Mouse (Mus musculus) left cerebral cortex, postnatal 14 days (tissue): ENCODE data around the gene Rnf26. TPM values are rescaled to one million over a fixed set of nuclear protein-coding genes. Genes with fewer than 3 reads are reported as not detected.
"Not testable (repeated sequence)": the region's sequence is repeated elsewhere in the genome, so short reads cannot be mapped to it uniquely, and the experiment has no call there.

Source experiments
- DNase-seq, 2 experiments: peaks; one replicate each; pipeline ENCODE4 v3.0.0; 2021 to 2022; ENCODE audit warnings: low spot score in 2 of 2, mixed read lengths in 1 of 2
- intact Hi-C: fragments of 180-260 bp; cut with DNase I; formaldehyde crosslinking; loops from one replicate; pipeline ENCODE4 v1.15.1; 2025
- total RNA-seq, 2 experiments: library from RNA; stranded (reverse); gene quantifications; 2 replicates each; pipeline ENCODE4 v1.2.3; 2021

Rnf26 gene
- total RNA-seq, 2 experiments from 2014 or later, result 28.1 to 31.9 TPM

GRCm38 (mm10) chr9:44127351-44127801 lies 14.1 kb upstream of the Rnf26 start:
- intact Hi-C loops, result loop anchor here (10.0 kb wide), 2 partner anchors 107 to 267 kb away; partner anchors contain the start of genes Cbl and Slc37a4
- DNase-seq, result no peak

GRCm38 (mm10) chr9:44126746-44127145 lies 13.4 kb upstream of the Rnf26 start:
- DNase-seq, result no peak
- intact Hi-C loops, result loop anchor here (10.0 kb wide), 2 partner anchors 108 to 268 kb away; partner anchors contain the start of genes Cbl and Slc37a4

- intact Hi-C loops, result loop anchor here (10.0 kb wide), 2 partner anchors 109 to 269 kb away; partner anchors contain the start of genes Cbl and Slc37a4
- DNase-seq, result peak; percentile 94
Measured at GRCm38 (mm10) chr9:44125546-44126428, 12.5 kb upstream of the Rnf26 start.

- no peak for DNase-seq
- intact Hi-C loops, result loop anchor here (10.0 kb wide), 2 partner anchors 110 to 270 kb away; partner anchors contain the start of genes Cbl and Slc37a4
Measured at GRCm38 (mm10) chr9:44125026-44125425, 11.7 kb upstream of the Rnf26 start.

GRCm38 (mm10) chr9:44124317-44124716 lies 11.0 kb upstream of the Rnf26 start:
- intact Hi-C loops, result loop anchor here (10.0 kb wide), 2 partner anchors 110 to 270 kb away; partner anchors contain the start of genes Cbl and Slc37a4
- no peak for DNase-seq

- no peak for DNase-seq
- intact Hi-C loops, result loop anchor here (10.0 kb wide), 2 partner anchors 115 to 275 kb away; partner anchors contain the start of genes Cbl and Slc37a4
Measured at GRCm38 (mm10) chr9:44119948-44120465, 6.7 kb upstream of the Rnf26 start.

GRCm38 (mm10) chr9:44119011-44119410 lies 5.7 kb upstream of the Rnf26 start:
- intact Hi-C loops, result no loop called here
- DNase-seq, result no peak

GRCm38 (mm10) chr9:44116182-44116581 lies 2.9 kb upstream of the Rnf26 start:
- intact Hi-C loops, result no loop called here

GRCm38 (mm10) chr9:44115599-44115998 lies 2.3 kb upstream of the Rnf26 start:
- no peak for DNase-seq
- intact Hi-C loops, result no loop called here

More at GRCm38 (mm10) chr9:44116182-44116581, 2.9 kb upstream of the Rnf26 start:
- DNase-seq, result no peak

- no peak for DNase-seq
- intact Hi-C loops, result no loop called here
Measured at GRCm38 (mm10) chr9:44114453-44114852, 1.1 kb upstream of the Rnf26 start.

- intact Hi-C loops, DNase-seq: not testable (repeated sequence)
Measured at GRCm38 (mm10) chr9:44111909-44112308, 1.4 kb downstream of the Rnf26 start.

GRCm38 (mm10) chr9:44109360-44110095 lies 3.8 kb downstream of the Rnf26 start:
- intact Hi-C loops, result loop anchor here (5.0 kb wide), 2 partner anchors 42 to 122 kb away; partner anchors contain the start of gene Usp2
- DNase-seq, result peak; percentile 84

GRCm38 (mm10) chr9:44108269-44109055 lies 4.9 kb downstream of the Rnf26 start:
- no peak for DNase-seq
- intact Hi-C loops, result loop anchor here (5.0 kb wide), 2 partner anchors 41 to 121 kb away; partner anchors contain the start of gene Usp2

- intact Hi-C loops, result loop anchor here (5.0 kb wide), 2 partner anchors 40 to 120 kb away; partner anchors contain the start of gene Usp2
- DNase-seq, result no peak
Measured at GRCm38 (mm10) chr9:44107557-44108179, 5.6 kb downstream of the Rnf26 start.

- DNase-seq, result peak; percentile 72 to 79
- intact Hi-C loops, result loop anchor here (5.0 kb wide), 2 partner anchors 40 to 120 kb away; partner anchors contain the start of gene Usp2
Measured at GRCm38 (mm10) chr9:44107110-44107509, 6.2 kb downstream of the Rnf26 start, which contains the start of gene C1qtnf5. C1qtnf5 (plus strand) TSS chr9:44107245.

- DNase-seq, result no peak
- intact Hi-C loops, result loop anchor here (5.0 kb wide), 2 partner anchors 39 to 119 kb away; partner anchors contain the start of gene Usp2
Measured at GRCm38 (mm10) chr9:44106596-44106995, 6.7 kb downstream of the Rnf26 start.

- DNase-seq, result no peak
- intact Hi-C loops, result loop anchor here (5.0 kb wide), 2 partner anchors 39 to 119 kb away; partner anchors contain the start of gene Usp2
Measured at GRCm38 (mm10) chr9:44106182-44106581, 7.1 kb downstream of the Rnf26 start.

- intact Hi-C loops, result loop anchor here (5.0 kb wide), 2 partner anchors 38 to 118 kb away; partner anchors contain the start of gene Usp2
Measured at GRCm38 (mm10) chr9:44105781-44106180, 7.5 kb downstream of the Rnf26 start.

More at GRCm38 (mm10) chr9:44105781-44106180, 7.5 kb downstream of the Rnf26 start:
- no peak for DNase-seq
